Mouse (Mus musculus): ENCODE results near the gene A030005K14Rik.

DNA sequence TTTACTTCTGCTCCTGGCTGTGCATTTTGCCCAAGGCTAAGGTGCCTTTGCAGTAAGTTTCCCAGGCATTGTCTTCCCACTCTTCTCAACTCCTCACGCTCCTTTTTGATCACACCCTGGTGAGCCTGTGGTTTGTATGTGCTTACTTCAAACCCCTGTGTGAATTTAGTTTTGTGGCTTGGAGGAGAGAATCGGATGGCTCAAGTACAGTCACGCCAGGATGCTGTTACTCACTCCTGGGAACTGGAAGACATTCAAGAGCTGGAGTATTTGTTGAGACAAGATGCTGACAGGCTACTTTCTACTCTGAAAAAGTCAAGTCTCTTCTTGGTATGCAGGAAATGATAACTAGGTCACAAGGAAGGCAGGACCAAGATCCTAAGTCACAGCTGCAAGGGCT lies 32.1 kb upstream of the A030005K14Rik start:
- TF ChIP-seq FLI1 (IDR thresholded peaks at IDR 0.05; ENCODE audit: low read length) (no peak), GATA1 (IDR thresholded peaks at IDR 0.05; ENCODE audit: borderline replicate concordance, low read length) (no peak)
